Mouse (Mus musculus) neural tube, embryonic 12.5 days (tissue): ENCODE measurements at regions not wholly inside any gene's neighbourhood (a gene's known extent, or its start where the extent isn't known, plus 50 kb on each side); places are given as distances from the start of the nearest gene placed in this dataset.

Experiments
- ATAC-seq: fragments of 200-750 bp; cut with Nextera tagmentation; 2 replicates; pipeline ENCODE4 v1.8.0; 2017; ENCODE audit warnings: low read depth, mild to moderate bottlenecking, moderate TSS enrichment, moderate library complexity; ENCODE audit not compliant: low FRiP score
- H3K27ac ChIP-seq: fragments of 300-500 bp; sonication (generic); 2 replicates; pipeline ENCODE4 v1.5.1; 2016
- H3K27me3 ChIP-seq: fragments of 300-500 bp; sonication (generic); replicated peaks from 2 replicates; pipeline ENCODE4 v1.6.1; 2016; ENCODE audit warnings: mild to moderate bottlenecking
- H3K36me3 ChIP-seq: fragments of 300-500 bp; sonication (generic); 2 replicates; pipeline ENCODE4 v1.6.1; 2016; ENCODE audit warnings: mild to moderate bottlenecking
- H3K4me1 ChIP-seq: fragments of 300-500 bp; sonication (generic); 2 replicates; pipeline ENCODE4 v1.6.1; 2016
- H3K4me2 ChIP-seq: fragments of 300-500 bp; sonication (generic); replicated peaks from 2 replicates; pipeline ENCODE4 v1.6.1; 2016; ENCODE audit warnings: mild to moderate bottlenecking
- H3K4me3 ChIP-seq: fragments of 300-500 bp; sonication (generic); 2 replicates; pipeline ENCODE4 v1.5.1; 2016
- H3K9ac ChIP-seq: fragments of 300-500 bp; sonication (generic); 2 replicates; pipeline ENCODE4 v1.6.1; 2016; ENCODE audit warnings: mild to moderate bottlenecking
- H3K9me3 ChIP-seq: fragments of 300-500 bp; sonication (generic); 2 replicates; pipeline ENCODE4 v1.6.1; 2016; ENCODE audit warnings: mild to moderate bottlenecking
- WGBS: fragments of 180-500 bp; shearing (Covaris S2); methylation state at CpG from one replicate; pipeline ENCODE4 v1.1.7; 2016; 5-methylcytosine and 5-hydroxymethylcytosine counted together

DNA sequence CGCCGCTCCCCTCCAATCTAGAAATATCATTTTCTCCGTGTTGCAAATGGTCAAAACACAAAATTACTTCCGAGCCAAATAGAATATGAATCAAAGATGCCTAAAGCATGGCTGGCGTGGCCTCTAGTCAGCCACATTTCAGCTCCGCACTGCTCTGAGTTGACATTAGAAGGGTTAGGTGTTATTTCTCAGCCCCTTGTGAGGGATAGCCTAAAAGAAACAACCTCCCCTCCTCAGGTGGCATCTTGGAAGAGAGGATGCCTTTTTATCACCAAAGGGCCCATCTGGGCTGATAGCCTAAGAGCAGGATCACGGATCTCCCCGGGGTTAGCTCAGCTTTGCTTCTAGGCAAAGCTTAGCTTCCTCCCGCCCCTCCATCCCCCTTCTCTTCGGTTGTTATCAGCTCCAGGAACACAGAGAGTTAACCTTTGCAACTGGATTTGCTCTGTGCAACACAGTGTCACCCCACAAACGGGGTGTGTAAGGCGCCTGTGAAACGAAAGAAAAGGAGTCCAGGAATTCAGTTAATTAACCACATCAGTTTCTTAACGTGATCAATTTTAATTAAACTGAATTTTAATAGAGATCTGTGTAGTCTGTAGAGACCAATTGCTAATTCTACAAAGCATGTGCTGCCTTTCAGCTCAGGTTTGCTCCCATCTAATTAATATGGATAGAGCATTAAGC, 180.6 kb upstream of the Mpped2 start:
- ATAC-seq, result peak; percentile 75
- H3K36me3 ChIP-seq, result no peaks in the 10 kb centered on the region
- H3K9ac ChIP-seq, result no peak overlapping the region
- 47% methylated on average over 14 of the region's 14 CpGs for WGBS
- no peaks in the 10 kb centered on the region for H3K27me3 ChIP-seq
- H3K27ac ChIP-seq, result no peak overlapping the region
- H3K9me3 ChIP-seq, result no peaks in the 10 kb centered on the region
- H3K4me1 ChIP-seq, result peaks cover 10% of the 10 kb centered on the region
- H3K4me3 ChIP-seq, result no peak overlapping the region
- peak overlapping the region; percentile 12; the same call in 1 of the 2 replicates for H3K4me2 ChIP-seq

DNA sequence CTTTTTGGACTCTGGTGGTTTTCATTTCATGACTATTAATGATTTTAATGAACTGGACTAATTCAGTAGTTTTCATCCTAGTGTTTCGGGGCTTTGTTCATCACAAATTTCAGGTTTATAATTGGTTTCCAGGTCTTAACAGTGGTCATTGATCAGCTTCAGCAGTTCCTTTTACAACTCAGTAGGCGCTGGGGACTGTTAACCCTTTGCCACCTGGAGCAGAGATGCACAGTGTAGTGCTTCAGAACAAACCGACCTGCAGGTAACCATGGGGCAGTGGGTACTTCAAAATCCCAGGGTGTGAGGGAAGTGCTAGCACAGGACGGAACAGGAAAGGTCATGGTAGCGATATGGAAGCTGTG, 180.1 kb upstream of the Mpped2 start:
- H3K9me3 ChIP-seq, result no peaks in the 10 kb centered on the region
- no peaks in the 10 kb centered on the region for H3K27me3 ChIP-seq
- ATAC-seq, result peak; percentile 86
- H3K4me1 ChIP-seq, result peaks cover 10% of the 10 kb centered on the region
- no peak overlapping the region for H3K27ac ChIP-seq
- 38% methylated on average over 5 of the region's 5 CpGs for WGBS
- H3K4me3 ChIP-seq, result no peak overlapping the region
- 0 out of 2 replicates have a peak overlapping the region, but pooled peaks have one; percentile 12 for H3K4me2 ChIP-seq
- no peaks in the 10 kb centered on the region for H3K36me3 ChIP-seq
- no peak overlapping the region for H3K9ac ChIP-seq

DNA sequence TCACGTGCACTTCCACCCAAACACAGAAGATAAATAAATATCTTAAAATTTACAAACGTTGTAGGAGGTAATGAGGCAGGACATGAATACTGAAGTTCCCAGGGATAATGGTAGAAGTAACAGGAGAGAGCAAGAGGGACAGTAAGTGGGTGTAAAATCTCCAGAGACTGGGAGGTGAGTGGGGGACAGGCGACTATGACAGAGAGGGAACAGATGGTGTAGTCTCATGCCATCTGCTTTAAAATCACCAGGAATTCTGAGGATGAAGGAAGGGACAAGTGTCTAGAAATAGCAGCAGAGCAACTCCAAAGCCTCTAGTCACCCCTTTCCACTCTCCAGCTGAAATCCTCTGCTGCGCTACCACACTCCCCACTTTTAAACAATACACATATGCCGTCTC, 175.8 kb upstream of the Mpped2 start:
- H3K9ac ChIP-seq, result no peak overlapping the region
- H3K27ac ChIP-seq, result no peak overlapping the region
- no peak overlapping the region for H3K4me3 ChIP-seq
- H3K27me3 ChIP-seq, result no peaks in the 10 kb centered on the region
- H3K4me1 ChIP-seq, result peaks cover 9% of the 10 kb centered on the region
- ATAC-seq, result no peak
- WGBS, result 81% methylated on average over 5 of the region's 5 CpGs
- H3K9me3 ChIP-seq, result no peaks in the 10 kb centered on the region
- H3K4me2 ChIP-seq, result no peak overlapping the region
- no peaks in the 10 kb centered on the region for H3K36me3 ChIP-seq

DNA sequence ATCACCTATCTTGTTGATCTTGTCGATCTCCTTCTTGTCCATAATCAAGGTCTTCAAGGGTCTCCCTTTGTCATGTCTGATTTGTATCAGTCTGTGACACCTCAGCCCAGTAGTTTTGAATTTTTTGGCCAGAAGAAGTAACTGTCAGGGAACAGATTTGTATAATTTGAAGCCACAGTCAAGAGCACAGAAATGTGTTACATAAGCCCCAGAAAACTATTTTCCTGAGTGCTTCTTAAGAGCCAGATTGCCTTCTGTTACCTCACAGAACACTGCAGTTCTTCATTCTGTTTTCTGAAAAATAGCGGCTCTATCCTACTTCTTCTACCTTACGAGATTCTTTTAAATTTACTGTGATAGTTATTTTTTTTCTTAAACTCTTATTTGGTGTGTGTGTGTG, 170.1 kb upstream of the Mpped2 start:
- Histone ChIP-seq H3K9me3 (no peaks in the 10 kb centered on the region), H3K27ac (no peak overlapping the region), H3K4me2 (no peak overlapping the region), H3K9ac (no peak overlapping the region), H3K4me3 (no peak overlapping the region), H3K27me3 (no peaks in the 10 kb centered on the region), H3K4me1 (0 out of 2 replicates have a peak, but pooled peaks cover 3% of the 10 kb centered on the region), H3K36me3 (no peaks in the 10 kb centered on the region)
- ATAC-seq, result no peak
- WGBS, result 93% methylated on average over 3 of the region's 3 CpGs

DNA sequence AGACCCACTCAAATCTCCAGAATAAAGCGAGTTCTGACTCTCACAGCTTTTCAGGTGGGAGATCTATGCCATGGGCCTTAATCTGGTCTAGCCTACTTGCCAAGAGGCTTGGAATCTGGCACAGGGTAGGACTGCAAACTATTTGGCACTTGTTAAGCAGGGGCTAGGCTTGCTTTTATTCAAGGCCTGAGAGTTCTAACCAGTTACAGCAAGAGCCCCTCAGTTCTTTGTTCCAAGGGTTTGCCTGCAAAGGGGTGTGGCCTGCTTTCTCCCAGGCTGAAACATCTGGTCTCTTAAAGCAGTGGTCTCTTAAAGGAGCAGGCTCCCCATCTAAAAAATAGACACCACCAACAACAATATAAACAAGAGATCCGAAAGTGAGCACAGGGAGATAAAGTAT, 166.1 kb upstream of the Mpped2 start:
- H3K27ac ChIP-seq, result no peak overlapping the region
- H3K9ac ChIP-seq, result no peak overlapping the region
- H3K4me1 ChIP-seq, result 0 out of 2 replicates have a peak, but pooled peaks cover 3% of the 10 kb centered on the region
- no peaks in the 10 kb centered on the region for H3K27me3 ChIP-seq
- 64% methylated on average over 2 of the region's 2 CpGs for WGBS
- H3K4me3 ChIP-seq, result no peak overlapping the region
- no peaks in the 10 kb centered on the region for H3K9me3 ChIP-seq
- no peaks in the 10 kb centered on the region for H3K36me3 ChIP-seq
- H3K4me2 ChIP-seq, result no peak overlapping the region
- ATAC-seq, result peak; percentile 67; the same call in 1 of the 2 replicates

DNA sequence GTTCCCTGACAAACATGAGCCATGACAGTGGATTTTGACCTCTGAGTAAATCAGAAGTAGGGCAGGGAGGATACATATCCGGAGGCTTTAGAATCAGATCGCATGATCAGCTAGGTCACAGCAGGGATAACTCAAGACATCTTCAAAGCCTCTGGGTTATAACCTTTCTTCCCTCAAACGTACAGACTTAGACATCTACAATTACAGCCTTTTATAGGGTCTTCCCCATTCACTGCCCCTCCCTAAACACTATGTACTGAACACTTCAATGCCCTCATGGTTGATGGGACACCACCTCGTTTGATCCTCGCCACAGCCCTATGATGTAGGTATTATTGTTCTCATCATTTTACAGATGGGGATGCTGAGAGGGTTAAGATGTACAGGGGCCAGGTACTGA, 163.8 kb upstream of the Mpped2 start:
- 65% methylated on average over 5 of the region's 5 CpGs for WGBS
- no peak overlapping the region for H3K4me3 ChIP-seq
- ATAC-seq, result no peak

DNA sequence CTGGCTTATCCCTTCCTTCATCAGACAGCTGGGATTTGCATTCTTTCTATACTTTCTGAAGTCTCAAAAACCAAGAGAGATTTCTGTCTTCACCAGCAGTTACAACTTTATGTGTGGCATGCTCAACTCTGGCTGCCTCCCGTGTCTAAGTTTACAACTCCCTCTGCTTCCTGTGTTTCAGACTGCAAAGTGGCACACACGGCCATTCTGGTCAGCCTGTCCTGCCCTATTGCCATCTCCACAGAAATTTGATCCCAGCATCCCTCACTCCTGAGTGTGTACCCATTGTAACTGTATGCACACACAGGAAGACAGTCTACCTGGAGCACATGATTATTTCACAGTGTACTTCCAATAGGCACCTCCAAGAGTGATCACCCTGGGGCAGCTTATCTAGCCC, 163.3 kb upstream of the Mpped2 start:
- 57% methylated on average over 2 of the region's 2 CpGs for whole genome bisulfite sequencing
- Histone ChIP-seq H3K9me3 (no peaks in the 10 kb centered on the region), H3K27me3 (no peaks in the 10 kb centered on the region), H3K27ac (no peak overlapping the region), H3K4me1 (no peaks in the 10 kb centered on the region), H3K36me3 (no peaks in the 10 kb centered on the region), H3K4me3 (no peak overlapping the region), H3K4me2 (no peak overlapping the region), H3K9ac (no peak overlapping the region)
- no peak for ATAC-seq

More for the DNA sequence above, 163.8 kb upstream of the Mpped2 start:
- no peaks in the 10 kb centered on the region for H3K36me3 ChIP-seq
- H3K9ac ChIP-seq, result no peak overlapping the region
- 0 out of 2 replicates have a peak, but pooled peaks cover 3% of the 10 kb centered on the region for H3K4me1 ChIP-seq
- no peak overlapping the region for H3K4me2 ChIP-seq
- no peaks in the 10 kb centered on the region for H3K27me3 ChIP-seq
- no peak overlapping the region for H3K27ac ChIP-seq
- H3K9me3 ChIP-seq, result no peaks in the 10 kb centered on the region

DNA sequence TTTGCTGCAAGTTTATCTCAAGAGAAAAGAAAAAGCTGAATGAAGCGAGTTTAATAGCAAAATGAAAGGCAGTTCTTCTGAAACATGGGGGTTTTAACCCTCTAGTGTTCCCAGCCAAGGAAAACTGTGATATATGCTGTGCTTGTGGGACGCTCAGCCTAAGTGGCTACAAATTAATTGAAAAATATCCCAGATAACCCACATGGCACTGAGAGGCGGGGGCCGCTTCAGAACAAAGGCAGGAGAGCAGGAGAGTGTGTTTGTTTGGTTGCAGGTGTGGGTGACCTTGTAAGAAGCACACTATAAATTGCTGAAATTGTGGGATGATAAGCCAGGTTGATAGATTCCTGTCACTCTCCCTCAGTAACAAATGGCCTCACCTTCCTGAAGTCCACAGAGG, 154.7 kb upstream of the Mpped2 start:
- Histone ChIP-seq H3K4me2 (no peak overlapping the region), H3K36me3 (no peaks in the 10 kb centered on the region), H3K4me1 (no peaks in the 10 kb centered on the region), H3K9ac (no peak overlapping the region), H3K4me3 (no peak overlapping the region), H3K27me3 (no peaks in the 10 kb centered on the region), H3K9me3 (no peaks in the 10 kb centered on the region), H3K27ac (no peak overlapping the region)
- WGBS, result 74% methylated on average over 4 of the region's 4 CpGs
- ATAC-seq, result peak; percentile 13; the same call in 1 of the 2 replicates

DNA sequence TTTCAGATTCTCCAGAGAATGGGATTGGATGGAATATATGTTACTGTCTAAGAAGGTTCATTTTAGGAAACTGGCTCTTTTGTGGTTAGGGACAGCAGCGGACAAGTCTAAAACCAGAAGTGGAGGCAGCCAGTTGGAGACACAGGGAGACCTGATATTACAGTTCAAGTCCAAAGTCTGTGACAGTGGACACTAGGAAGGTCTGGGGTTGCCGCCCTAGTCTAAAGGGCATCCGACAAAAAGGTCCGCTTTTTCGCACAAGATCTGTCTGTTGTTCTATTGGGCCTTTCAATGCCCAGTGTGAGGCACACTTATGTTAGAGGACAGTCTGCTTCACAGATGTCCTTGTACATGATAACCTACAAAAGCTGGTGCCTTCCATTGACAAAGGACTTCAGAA, 152.9 kb upstream of the Mpped2 start:
- no peaks in the 10 kb centered on the region for H3K4me1 ChIP-seq
- H3K4me3 ChIP-seq, result no peak overlapping the region
- H3K9me3 ChIP-seq, result no peaks in the 10 kb centered on the region
- no peak overlapping the region for H3K9ac ChIP-seq
- no peak overlapping the region for H3K27ac ChIP-seq
- ATAC-seq, result no peak
- no peaks in the 10 kb centered on the region for H3K36me3 ChIP-seq
- no peak overlapping the region for H3K4me2 ChIP-seq
- no peaks in the 10 kb centered on the region for H3K27me3 ChIP-seq
- WGBS, result 97% methylated on average over 5 of the region's 5 CpGs

DNA sequence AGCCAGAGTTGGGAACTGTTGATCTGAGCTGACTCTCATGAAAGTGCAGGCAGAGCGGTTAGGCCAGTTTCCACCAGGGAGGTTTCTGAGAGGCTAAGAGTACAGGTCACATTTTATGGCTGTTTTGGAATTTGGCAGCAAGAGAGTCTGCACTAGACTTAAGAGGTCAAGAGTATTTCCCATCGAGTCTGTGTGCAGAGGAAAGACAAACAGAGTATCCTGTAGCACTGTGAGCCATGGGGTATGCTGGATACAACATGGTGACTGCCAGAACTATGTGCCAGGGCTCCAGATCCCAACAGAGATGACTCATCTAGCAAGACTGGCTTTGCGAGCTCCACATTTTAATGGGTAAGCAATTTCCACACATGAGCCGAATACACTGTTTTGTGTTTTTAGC, 146.0 kb upstream of the Mpped2 start:
- H3K27ac ChIP-seq, result no peak overlapping the region
- H3K27me3 ChIP-seq, result no peaks in the 10 kb centered on the region
- no peak for ATAC-seq
- no peak overlapping the region for H3K9ac ChIP-seq
- H3K4me2 ChIP-seq, result no peak overlapping the region
- no peak overlapping the region for H3K4me3 ChIP-seq
- 80% methylated on average over 4 of the region's 4 CpGs for WGBS
- H3K9me3 ChIP-seq, result no peaks in the 10 kb centered on the region
- H3K36me3 ChIP-seq, result no peaks in the 10 kb centered on the region
- H3K4me1 ChIP-seq, result no peaks in the 10 kb centered on the region

DNA sequence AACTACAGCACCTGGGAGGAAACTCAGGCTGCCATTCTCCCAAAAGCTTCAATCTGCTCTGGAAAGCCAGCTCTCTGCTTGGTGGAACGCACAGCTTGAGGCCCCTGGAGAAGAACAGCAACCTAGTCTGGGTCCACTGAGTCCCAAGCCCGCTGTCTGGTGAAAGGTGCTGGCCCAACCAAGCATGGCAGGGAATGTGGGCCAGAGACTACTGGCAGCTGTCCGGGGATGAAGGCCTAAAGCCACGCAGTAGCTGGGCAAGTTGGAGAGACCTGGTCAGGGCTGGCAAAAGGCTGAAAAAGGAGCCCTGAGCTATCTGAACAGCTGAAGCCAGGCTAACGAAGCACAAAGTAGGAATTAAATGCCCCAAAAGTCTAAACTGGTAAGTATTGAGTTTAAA, 139.4 kb upstream of the Mpped2 start:
- H3K36me3 ChIP-seq, result no peaks in the 10 kb centered on the region
- no peak for ATAC-seq
- 86% methylated on average over 5 of the region's 5 CpGs for WGBS

DNA sequence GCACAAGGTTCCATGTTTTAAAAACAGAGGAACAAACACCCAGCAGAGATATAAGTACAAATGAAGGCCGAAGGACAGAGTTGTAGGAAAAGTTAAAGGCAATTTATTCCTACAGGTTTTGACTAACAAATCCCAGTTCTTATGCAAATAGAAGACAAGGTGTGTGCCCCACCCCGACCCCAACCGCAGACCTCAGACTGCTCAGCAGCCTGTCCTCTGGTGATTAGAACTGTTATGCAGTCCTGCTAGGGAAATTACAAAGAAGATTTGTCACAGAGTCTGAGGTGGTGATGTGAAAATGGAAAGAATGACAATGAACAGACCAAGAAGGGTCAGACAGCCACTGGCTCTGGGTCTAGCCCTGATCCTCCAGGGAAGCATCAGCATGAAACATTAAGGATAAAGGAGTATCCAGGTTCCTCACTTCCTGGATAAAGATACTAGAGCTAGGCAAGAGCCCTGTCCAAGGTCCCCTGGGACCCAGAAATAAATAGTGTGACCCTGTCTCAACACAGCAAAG, 131.4 kb upstream of the Mpped2 start:
- no peak for ATAC-seq
- H3K4me3 ChIP-seq, result no peak overlapping the region
- no peaks in the 10 kb centered on the region for H3K4me1 ChIP-seq
- WGBS, result 58% methylated on average over 3 of the region's 3 CpGs
- H3K4me2 ChIP-seq, result no peak overlapping the region
- H3K9ac ChIP-seq, result no peak overlapping the region
- H3K27ac ChIP-seq, result no peak overlapping the region
- 0 out of 2 replicates have a peak, but pooled peaks cover 3% of the 10 kb centered on the region for H3K9me3 ChIP-seq
- no peaks in the 10 kb centered on the region for H3K36me3 ChIP-seq
- no peaks in the 10 kb centered on the region for H3K27me3 ChIP-seq

More for the DNA sequence above, 139.4 kb upstream of the Mpped2 start:
- no peak overlapping the region for H3K27ac ChIP-seq
- no peak overlapping the region for H3K4me2 ChIP-seq
- H3K4me1 ChIP-seq, result no peaks in the 10 kb centered on the region
- H3K9me3 ChIP-seq, result no peaks in the 10 kb centered on the region
- no peak overlapping the region for H3K4me3 ChIP-seq
- H3K9ac ChIP-seq, result no peak overlapping the region
- H3K27me3 ChIP-seq, result no peaks in the 10 kb centered on the region

DNA sequence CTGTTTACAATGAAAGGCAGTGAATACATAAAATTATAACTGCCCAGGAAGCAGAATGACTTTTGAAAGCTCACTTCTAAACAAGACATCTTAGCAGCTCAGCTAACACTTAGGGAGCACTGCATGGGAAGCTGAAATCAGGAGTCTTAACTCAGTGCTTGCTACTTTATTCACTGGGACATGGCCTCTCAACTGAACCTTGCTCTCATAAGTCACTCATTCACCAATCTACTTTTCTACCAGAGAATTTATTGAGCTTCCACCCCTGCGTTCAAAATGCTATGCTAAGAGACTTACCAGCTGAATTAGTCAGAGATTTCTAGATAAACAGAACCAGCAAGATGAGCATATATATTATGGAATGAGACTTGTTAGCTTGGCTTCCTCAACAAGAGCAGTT, 122.8 kb upstream of the Mpped2 start:
- Histone ChIP-seq H3K4me2 (no peak overlapping the region), H3K27ac (no peak overlapping the region), H3K36me3 (no peaks in the 10 kb centered on the region), H3K4me3 (no peak overlapping the region), H3K9me3 (0 out of 2 replicates have a peak, but pooled peaks cover 3% of the 10 kb centered on the region), H3K4me1 (no peaks in the 10 kb centered on the region), H3K27me3 (no peaks in the 10 kb centered on the region), H3K9ac (no peak overlapping the region)
- no peak for ATAC-seq
- WGBS, result 88% methylated on average over 1 of the region's 1 CpGs
